ENCODE assay signal across 15 mouse cellular contexts in the genomic region with DNA sequence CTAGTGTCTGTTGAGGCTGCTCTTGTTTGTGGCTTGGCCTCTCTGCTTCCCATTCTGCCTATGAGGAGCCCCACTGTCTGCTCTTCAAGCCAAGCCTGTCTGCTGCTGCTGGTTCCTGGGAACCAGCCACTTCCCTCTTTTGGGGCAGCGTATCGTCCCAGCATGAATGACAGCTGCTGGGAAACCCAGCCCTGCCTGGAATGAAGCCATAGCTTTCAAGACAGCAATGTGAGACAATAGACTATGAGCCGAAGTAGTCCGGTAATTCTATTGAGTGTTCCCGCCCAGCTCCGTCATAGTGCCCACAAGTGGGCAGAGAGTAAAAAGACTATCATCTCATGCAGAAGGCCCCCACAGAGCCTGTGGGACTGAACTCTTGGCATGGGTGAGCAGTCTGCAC.
DNase-seq lines count a peak whose midpoint lies in the region; ATAC-seq and TF ChIP-seq lines count a peak whose summit lies in the region.
"Had no signal": no experiment of that assay in that cellular context is flagged by ENCODE, and none has a peak within 500 bp of the region (broad histone marks: within the 10 kb centered on the region; RNA-seq: fewer than 3 reads in every experiment).

No protein-coding gene starts in this region.

- H3ac ChIP-seq in myocyte (ENCODE audit: control insufficient read depth, insufficient read length) = no peak overlapping the region

- peak; percentile 7 for DNase-seq in gastrocnemius, postnatal 14 days
- DNase-seq in gastrocnemius, adult 2 months = no peak
- no peak for DNase-seq in lung, adult 2 months
- DNase-seq in fibroblast of lung, adult 2 months (ENCODE audit: low read depth) = peak; percentile 46
- no peak for DNase-seq in spleen, postnatal 10 days (ENCODE audit: low spot score in 2 of 2)
- DNase-seq: adrenal gland, postnatal 14 days; cerebellum, adult 11 months; right cerebral cortex, postnatal 14 days had no signal

- TF ChIP-seq CTCF in gastrocnemius, adult 2 months (IDR thresholded peaks at IDR 0.05) = no peak
- no peak for TF ChIP-seq CTCF in lung, adult 2 months (IDR thresholded peaks at IDR 0.05; ENCODE audit: insufficient read depth, low read length)

- peak; percentile 52; the same call in 1 of the 2 replicates for ATAC-seq in lung, embryonic 16.5 days (ENCODE audit: low read depth)
- ATAC-seq: intestine, postnatal 0 days; liver, embryonic 12.5 days; Patski had no signal

- H3K79me2 ChIP-seq in myocyte (ENCODE audit: control insufficient read depth, insufficient read depth) = no peaks in the 10 kb centered on the region

- H3K9ac ChIP-seq in lung, embryonic 16.5 days (ENCODE audit: low read length) = no peak overlapping the region
- H3K9ac ChIP-seq: heart, embryonic 13.5 days; liver, embryonic 12.5 days; neural tube, embryonic 13.5 days had no signal

- no peak for TF ChIP-seq POLR2A in lung, adult 2 months (IDR thresholded peaks at IDR 0.05; ENCODE audit: borderline replicate concordance, extremely low read depth, low read depth, low read length)
- no peak for TF ChIP-seq POLR2A in myocyte (IDR thresholded peaks at IDR 0.05; ENCODE audit: insufficient read length, low read depth)

- no peaks in the 10 kb centered on the region for H3K27me3 ChIP-seq in lung, embryonic 16.5 days (ENCODE audit: control insufficient read depth, insufficient read depth, low read depth, low read length)
- no peaks in the 10 kb centered on the region for H3K27me3 ChIP-seq in myocyte (ENCODE audit: control insufficient read depth, insufficient read depth, insufficient read length)
- H3K27me3 ChIP-seq: heart, embryonic 13.5 days; liver, embryonic 12.5 days; neural tube, embryonic 13.5 days; Patski had no signal

- intact Hi-C loops in gastrocnemius, postnatal 14 days (cut with DNase I; ENCODE audit: low total_unique reads) = no loop called here
- intact Hi-C loops in gastrocnemius, adult 2 months (cut with DNase I) = no loop called here

- H3K36me3 ChIP-seq in lung, embryonic 16.5 days (ENCODE audit: control insufficient read depth, insufficient read depth, low read length) = no peaks in the 10 kb centered on the region
- no peaks in the 10 kb centered on the region for H3K36me3 ChIP-seq in myocyte (ENCODE audit: control insufficient read depth, insufficient read depth)
- H3K36me3 ChIP-seq: heart, embryonic 13.5 days; liver, embryonic 12.5 days; neural tube, embryonic 13.5 days had no signal

- no peak overlapping the region for H3K4me3 ChIP-seq in gastrocnemius, adult 2 months
- no peak overlapping the region for H3K4me3 ChIP-seq in lung, embryonic 16.5 days (ENCODE audit: low read length)
- H3K4me3 ChIP-seq in lung, adult 2 months (replicated peaks; ENCODE audit: extremely low read depth, low read depth, low read length) = no peak overlapping the region
- no peak overlapping the region for H3K4me3 ChIP-seq in myocyte
- H3K4me3 ChIP-seq: heart, embryonic 13.5 days; liver, embryonic 12.5 days; neural tube, embryonic 13.5 days had no signal

- H3K9me3 ChIP-seq in lung, embryonic 16.5 days (ENCODE audit: control insufficient read depth, low read length) = no peaks in the 10 kb centered on the region
- H3K9me3 ChIP-seq: heart, embryonic 13.5 days; liver, embryonic 12.5 days; neural tube, embryonic 13.5 days had no signal

- WGBS in lung, embryonic 16.5 days = 61% methylated on average over 6 of the region's 6 CpGs
- WGBS in lung, adult 2 months = 38% methylated on average over 6 of the region's 6 CpGs

- no peaks in the 10 kb centered on the region for H3K4me1 ChIP-seq in lung, embryonic 16.5 days (replicated peaks; ENCODE audit: control insufficient read depth, insufficient read depth, low read length)
- no peaks in the 10 kb centered on the region for H3K4me1 ChIP-seq in lung, adult 2 months (ENCODE audit: control insufficient read depth, insufficient read depth, low read length)
- H3K4me1 ChIP-seq: liver, embryonic 12.5 days; neural tube, embryonic 13.5 days had no signal

- no peak overlapping the region for H3K27ac ChIP-seq in gastrocnemius, adult 2 months
- no peak overlapping the region for H3K27ac ChIP-seq in lung, embryonic 16.5 days (ENCODE audit: low read length)
- H3K27ac ChIP-seq: heart, embryonic 13.5 days; liver, embryonic 12.5 days; neural tube, embryonic 13.5 days had no signal

- no peak overlapping the region for H3K4me2 ChIP-seq in lung, embryonic 16.5 days (ENCODE audit: low read depth, low read length)
- no peak overlapping the region for H3K4me2 ChIP-seq in myocyte (ENCODE audit: low read depth)
- H3K4me2 ChIP-seq: heart, embryonic 13.5 days; liver, embryonic 12.5 days; neural tube, embryonic 13.5 days had no signal

TF ChIP-seq in myocyte, 11 proteins besides CTCF, POLR2A, EP300 and RAD21:
- TF ChIP-seq SRF (IDR thresholded peaks at IDR 0.05; ENCODE audit: control insufficient read depth, insufficient read length, low read depth) = no peak
- no peak for TF ChIP-seq REST (IDR thresholded peaks at IDR 0.05; ENCODE audit: insufficient read depth, insufficient read length)
- TF ChIP-seq USF1 (IDR thresholded peaks at IDR 0.05; ENCODE audit: low read depth) = no peak
- no peak for TF ChIP-seq CEBPB (IDR thresholded peaks at IDR 0.05; ENCODE audit: insufficient read depth, poor library complexity, severe bottlenecking)
- TF ChIP-seq POLR2AphosphoS2 (IDR thresholded peaks at IDR 0.05; ENCODE audit: insufficient read length, low read depth) = no peak
- TF ChIP-seq MYOG (IDR thresholded peaks at IDR 0.05; ENCODE audit: control insufficient read depth in 1 of 3, insufficient read depth in 1 of 3, insufficient read length in 2 of 3, low read depth in 2 of 3) = peak in 1 of 3 experiments; percentile 48
- peak in 2 of 3 experiments; percentile 3 to 70 for TF ChIP-seq MYOD1 (IDR thresholded peaks at IDR 0.05; ENCODE audit: control insufficient read depth in 1 of 3, insufficient read length in 2 of 3, low read depth in 2 of 3)
- no peak for TF ChIP-seq E2F4 (IDR thresholded peaks at IDR 0.05; ENCODE audit: insufficient read depth)
- TF ChIP-seq MAX (IDR thresholded peaks at IDR 0.05; ENCODE audit: low read depth) = no peak
- no peak for TF ChIP-seq TCF3 (IDR thresholded peaks at IDR 0.05; ENCODE audit: insufficient read length, low read depth)
- TF ChIP-seq TCF12 (IDR thresholded peaks at IDR 0.05; ENCODE audit: insufficient read depth, poor library complexity, severe bottlenecking) = no peak

Comparison
In these comparisons a context has a peak if more than half of its experiments do, and no peak if none do; other contexts are left out.
1. DNase-seq: peak in gastrocnemius, postnatal 14 days (single experiment) and fibroblast of lung, adult 2 months (single experiment); none in gastrocnemius, adult 2 months (single experiment), lung, adult 2 months (single experiment) and spleen, postnatal 10 days (0 of 2).